Mouse (Mus musculus) spleen, postnatal 10 days (tissue): ENCODE measurements around the gene Msmb.

Experiments
- DNase-seq, 2 experiments: peaks; one replicate each; pipeline ENCODE4 v3.0.0; 2021 to 2022; ENCODE audit warnings: low spot score in 2 of 2

The Msmb gene

GRCm38 (mm10) chr14:32145809-32146511 lies 4.1 kb downstream of the Msmb start:
- DNase-seq, result peak in 1 of 2 experiments; percentile 74

- no peak for DNase-seq
Observed at GRCm38 (mm10) chr14:32146578-32146977, 4.8 kb downstream of the Msmb start.

GRCm38 (mm10) chr14:32150872-32151271 lies 9.0 kb downstream of the Msmb start:
- DNase-seq, result no peak

GRCm38 (mm10) chr14:32152243-32152965 lies 10.6 kb downstream of the Msmb start:
- no peak for DNase-seq

- no peak for DNase-seq
Observed at GRCm38 (mm10) chr14:32153156-32153555, 11.3 kb downstream of the Msmb start.

- DNase-seq, result no peak
Observed at GRCm38 (mm10) chr14:32154758-32155157, 12.9 kb downstream of the Msmb start.

- DNase-seq, result peak in 1 of 2 experiments; percentile 47
Observed at GRCm38 (mm10) chr14:32159150-32159670, 17.4 kb downstream of the Msmb start.

- DNase-seq, result peak; percentile 99
Observed at GRCm38 (mm10) chr14:32159690-32160246, 17.9 kb downstream of the Msmb start, which contains the start of gene Ncoa4. Gene Ncoa4, plus strand, starts transcription at chr14:32159865.

GRCm38 (mm10) chr14:32160563-32160962 lies 18.7 kb downstream of the Msmb start:
- DNase-seq, result no peak

GRCm38 (mm10) chr14:32161090-32161885 lies 19.5 kb downstream of the Msmb start:
- peak in 1 of 2 experiments; percentile 35 for DNase-seq

- no peak for DNase-seq
Observed at GRCm38 (mm10) chr14:32162231-32162630, 20.4 kb downstream of the Msmb start.

GRCm38 (mm10) chr14:32163203-32163888 lies 21.5 kb downstream of the Msmb start:
- DNase-seq, result no peak

- DNase-seq, result no peak
Observed at GRCm38 (mm10) chr14:32164173-32165051, 22.6 kb downstream of the Msmb start.

GRCm38 (mm10) chr14:32165278-32166061 lies 23.6 kb downstream of the Msmb start:
- peak; percentile 92 for DNase-seq

- DNase-seq, result no peak
Observed at GRCm38 (mm10) chr14:32166062-32166441, 24.2 kb downstream of the Msmb start.

GRCm38 (mm10) chr14:32166840-32167239 lies 25.0 kb downstream of the Msmb start:
- DNase-seq, result no peak

- DNase-seq, result no peak
Observed at GRCm38 (mm10) chr14:32167326-32167725, 25.5 kb downstream of the Msmb start.

- DNase-seq, result peak; percentile 56 to 83
Observed at GRCm38 (mm10) chr14:32168653-32169231, 26.9 kb downstream of the Msmb start.

- DNase-seq, result no peak
Observed at GRCm38 (mm10) chr14:32170137-32170536, 28.3 kb downstream of the Msmb start.
